Mouse (Mus musculus) stomach, embryonic 15.5 days (tissue): Measurements from ENCODE around the gene Bcorl1. TPM values are rescaled to one million over a fixed set of nuclear protein-coding genes. Genes with fewer than 3 reads are reported as not detected.
A peak's percentile ranks its signal among the peaks of the same experiment; 100 is the strongest.

Experiments used
- ATAC-seq: fragments of 200-750 bp; cut with Nextera tagmentation; 2 replicates; pipeline ENCODE4 v1.8.0; 2017; ENCODE audit warnings: low read depth, moderate number of reproducible peaks, moderate TSS enrichment; ENCODE audit not compliant: insufficient read depth, low FRiP score
- H3K27ac ChIP-seq: fragments of 300-500 bp; sonication (generic); 2 replicates; pipeline ENCODE4 v1.5.1; 2015; ENCODE audit warnings: mild to moderate bottlenecking, inconsistent platforms
- H3K27me3 ChIP-seq: fragments of 300-500 bp; sonication (generic); replicated peaks from 2 replicates; pipeline ENCODE4 v1.6.1; 2015; ENCODE audit warnings: inconsistent platforms
- H3K36me3 ChIP-seq: fragments of 300-500 bp; sonication (generic); 2 replicates; pipeline ENCODE4 v1.6.1; 2015; ENCODE audit warnings: inconsistent platforms
- H3K4me1 ChIP-seq: fragments of 300-500 bp; sonication (generic); 2 replicates; pipeline ENCODE4 v1.6.1; 2015; ENCODE audit warnings: inconsistent platforms
- H3K4me2 ChIP-seq: fragments of 300-500 bp; sonication (generic); 2 replicates; pipeline ENCODE4 v1.6.1; 2015; ENCODE audit warnings: mild to moderate bottlenecking, inconsistent platforms
- H3K4me3 ChIP-seq: fragments of 300-500 bp; sonication (generic); replicated peaks from 2 replicates; pipeline ENCODE4 v1.5.1; 2015; ENCODE audit warnings: inconsistent platforms
- H3K9ac ChIP-seq: fragments of 300-500 bp; sonication (generic); 2 replicates; pipeline ENCODE4 v1.6.1; 2015; ENCODE audit warnings: inconsistent platforms
- H3K9me3 ChIP-seq: fragments of 300-500 bp; sonication (generic); 2 replicates; pipeline ENCODE4 v1.6.1; 2016; ENCODE audit warnings: inconsistent platforms
- WGBS: fragments of 180-500 bp; shearing (Covaris S2); methylation state at CpG from one replicate; pipeline ENCODE4 v1.1.7; 2015; 5-methylcytosine and 5-hydroxymethylcytosine counted together
- polyA plus RNA-seq: library from polyadenylated mRNA; unstranded; fragments of >200 nt; fragmentation: Nextera tagmentation; extraction: Ambion mirVana; gene quantifications from 2 replicates; pipeline ENCODE4 v1.2.1, GENCODE M21; 2015

Bcorl1 gene
- polyA plus RNA-seq, 1 experiment from 2014 or later = 5.4 TPM

DNA sequence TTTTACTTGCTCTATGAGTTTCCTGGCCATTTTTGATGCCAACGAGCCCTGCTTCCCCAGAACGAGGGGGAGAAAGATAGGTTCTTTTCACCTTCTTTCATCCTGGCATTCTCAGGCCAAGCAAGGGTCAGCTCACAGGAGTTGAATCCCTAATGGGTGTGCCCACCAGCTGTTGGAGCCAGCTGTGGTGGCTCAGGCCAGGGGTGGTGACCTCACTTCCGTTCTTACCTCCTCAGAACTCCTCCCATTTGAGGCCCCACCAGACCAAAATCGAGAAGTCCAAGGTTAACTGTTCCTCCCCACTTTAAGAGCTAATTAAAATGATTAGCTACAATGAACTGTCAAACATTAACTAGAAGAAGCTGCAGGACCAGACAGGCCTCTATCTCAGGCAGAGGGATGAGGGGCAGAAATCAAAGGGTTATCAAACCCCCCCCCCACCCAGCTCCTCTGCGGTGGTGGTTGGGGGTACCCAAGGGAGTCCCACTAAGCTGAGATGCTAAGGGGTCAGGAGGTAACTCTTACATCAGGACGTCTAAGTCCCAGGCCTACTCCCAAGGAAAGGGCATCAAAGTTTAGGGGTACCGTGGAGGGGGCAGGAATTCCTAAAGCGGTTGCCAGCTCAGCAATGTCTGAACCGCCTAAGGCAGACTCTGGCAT lies 111.2 kb downstream of the Bcorl1 start:
- Histone ChIP-seq H3K27ac (peak overlapping the region; percentile 84; the same call in 1 of the 2 replicates), H3K4me3 (peak overlapping the region; percentile 59), H3K36me3 (no peaks in the 10 kb centered on the region), H3K4me2 (peak overlapping the region; percentile 62), H3K9ac (no peak overlapping the region), H3K27me3 (no peaks in the 10 kb centered on the region), H3K9me3 (no peaks in the 10 kb centered on the region), H3K4me1 (no peaks in the 10 kb centered on the region)
- WGBS = 30% methylated on average over 9 of the region's 9 CpGs
- ATAC-seq = no peak

DNA sequence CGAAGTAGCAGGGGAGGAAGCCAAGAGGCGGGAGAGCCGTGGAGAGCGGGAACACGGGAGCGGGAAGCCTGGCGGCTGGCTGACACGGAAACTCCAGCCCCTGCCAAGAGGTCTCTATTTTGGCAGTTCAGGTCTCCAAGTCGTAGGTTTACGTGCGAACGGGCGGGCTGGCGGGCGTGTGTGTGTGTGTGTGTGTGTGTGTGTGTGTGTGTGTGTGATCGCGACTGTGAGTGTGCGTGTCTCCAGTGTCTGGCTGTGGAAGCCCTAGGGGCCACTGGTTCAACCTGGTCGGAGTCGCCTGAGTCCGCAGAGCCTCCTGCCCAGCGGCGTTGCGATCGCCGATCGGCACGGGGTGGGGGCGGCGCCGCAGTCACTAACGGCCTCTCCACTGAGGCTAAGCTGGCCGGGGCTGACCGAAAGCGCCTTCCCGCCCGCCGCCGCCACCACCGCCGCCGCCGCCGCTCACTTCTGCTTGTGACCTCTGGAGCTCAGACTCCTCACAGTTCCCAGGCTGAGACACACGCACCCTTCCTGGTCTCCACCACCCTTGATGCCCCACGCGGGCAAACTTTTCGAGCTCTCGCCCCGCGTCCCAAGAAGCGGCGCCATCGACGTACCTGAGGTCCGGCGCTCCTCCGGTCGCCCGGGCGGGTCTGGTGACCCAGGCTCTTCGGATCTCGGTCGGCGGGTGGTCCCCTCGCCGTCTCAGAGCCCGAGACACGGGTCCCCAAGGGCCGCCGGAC lies 111.9 kb downstream of the Bcorl1 start:
- H3K9ac ChIP-seq = peak overlapping the region; percentile 50

DNA sequence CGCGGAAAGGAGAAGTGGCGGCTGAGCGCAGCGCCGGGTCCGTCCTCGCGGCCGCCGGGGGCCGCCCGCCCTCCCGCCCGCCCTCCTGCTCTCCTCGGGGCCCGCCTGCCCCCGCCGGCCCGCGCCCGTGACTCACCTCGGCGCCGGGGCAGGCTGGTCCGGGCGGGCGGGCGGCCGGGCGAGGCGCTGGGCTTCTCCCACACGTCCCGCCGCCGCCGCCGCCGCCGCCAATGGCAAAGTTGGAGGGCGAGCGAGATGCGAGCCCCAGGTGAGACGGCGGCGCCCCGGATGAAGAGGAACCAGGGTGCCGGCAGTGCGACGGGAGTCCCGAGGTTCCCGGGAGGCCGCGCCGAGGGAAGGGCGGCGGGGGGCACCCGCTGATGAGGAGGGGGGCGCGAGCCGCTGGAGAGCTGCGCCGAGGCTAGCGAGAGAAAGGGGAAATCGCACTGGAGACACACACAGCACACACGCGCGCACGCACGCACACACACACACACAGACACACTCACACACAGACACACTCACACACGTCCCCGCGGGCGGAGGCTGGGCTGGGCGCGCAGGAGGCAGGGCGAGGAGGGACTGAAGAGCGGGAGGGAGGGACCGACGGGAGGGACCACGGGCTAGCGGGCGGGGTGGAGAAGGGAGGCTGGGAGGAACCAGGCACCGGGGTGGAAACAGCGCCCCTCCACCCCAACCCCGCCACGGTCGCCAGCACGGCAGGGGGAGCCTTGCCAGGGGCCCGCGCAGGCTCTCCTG lies 112.8 kb downstream of the Bcorl1 start:
- Histone ChIP-seq H3K9me3 (no peaks in the 10 kb centered on the region), H3K27me3 (no peaks in the 10 kb centered on the region), H3K4me1 (no peaks in the 10 kb centered on the region), H3K36me3 (no peaks in the 10 kb centered on the region), H3K9ac (peak overlapping the region; percentile 50), H3K4me3 (peak overlapping the region; percentile 59), H3K4me2 (peak overlapping the region; percentile 62), H3K27ac (peak overlapping the region; percentile 84)
- peak; percentile 86 for ATAC-seq
- WGBS = 23% methylated on average over 44 of the region's 91 CpGs

More for the DNA sequence above, 111.9 kb downstream of the Bcorl1 start:
- Histone ChIP-seq H3K4me1 (no peaks in the 10 kb centered on the region), H3K36me3 (no peaks in the 10 kb centered on the region), H3K27ac (peak overlapping the region; percentile 84), H3K27me3 (no peaks in the 10 kb centered on the region), H3K9me3 (no peaks in the 10 kb centered on the region), H3K4me3 (peak overlapping the region; percentile 59), H3K4me2 (peak overlapping the region; percentile 62)
- peak; percentile 17; the same call in 1 of the 2 replicates for ATAC-seq
- WGBS = 19% methylated on average over 69 of the region's 71 CpGs

GRCm38 (mm10) chrX:48454495-48454878 lies 113.3 kb downstream of the Bcorl1 start:
- Histone ChIP-seq H3K4me2 (peak overlapping the region; percentile 62), H3K9me3 (no peaks in the 10 kb centered on the region), H3K9ac (peak overlapping the region; percentile 9; the same call in 1 of the 2 replicates), H3K27ac (peak overlapping the region; percentile 68), H3K36me3 (no peaks in the 10 kb centered on the region), H3K4me1 (no peaks in the 10 kb centered on the region), H3K27me3 (no peaks in the 10 kb centered on the region), H3K4me3 (peak overlapping the region; percentile 59)
- ATAC-seq = peak; percentile 56
- WGBS = 16% methylated on average over 20 of the region's 21 CpGs

- H3K36me3 ChIP-seq = no peaks in the 10 kb centered on the region
- H3K4me3 ChIP-seq = peak overlapping the region; percentile 59
- H3K9ac ChIP-seq = no peak overlapping the region
- 0 out of 2 replicates have a peak overlapping the region, but pooled peaks have one; percentile 68 for H3K27ac ChIP-seq
- no peaks in the 10 kb centered on the region for H3K9me3 ChIP-seq
- no peaks in the 10 kb centered on the region for H3K27me3 ChIP-seq
- peak overlapping the region; percentile 62 for H3K4me2 ChIP-seq
- ATAC-seq = no peak
- 31% methylated on average over 9 of the region's 9 CpGs for WGBS
- no peaks in the 10 kb centered on the region for H3K4me1 ChIP-seq
Measured at GRCm38 (mm10) chrX:48455018-48455417, 113.9 kb downstream of the Bcorl1 start.

GRCm38 (mm10) chrX:48456956-48457355 lies 115.8 kb downstream of the Bcorl1 start:
- Histone ChIP-seq H3K36me3 (no peaks in the 10 kb centered on the region), H3K27me3 (no peaks in the 10 kb centered on the region), H3K9me3 (no peaks in the 10 kb centered on the region), H3K4me2 (no peak overlapping the region), H3K9ac (no peak overlapping the region), H3K4me3 (no peak overlapping the region), H3K4me1 (no peaks in the 10 kb centered on the region), H3K27ac (no peak overlapping the region)
- 73% methylated on average over 6 of the region's 6 CpGs for WGBS
- no peak for ATAC-seq

Other genes with a start within 250 kb of the Bcorl1 start
- gene Xpnpep2, start 232.6 kb upstream of the Bcorl1 start, polyA plus RNA-seq = 1.4 and 1.5 TPM in 2 replicates
- gene Sash3, start 194.9 kb upstream of the Bcorl1 start, polyA plus RNA-seq = 3.7 and 3.8 TPM in 2 replicates
- 6.2 and 7.6 TPM in 2 replicates for gene Zdhhc9, start 132.5 kb upstream of the Bcorl1 start, polyA plus RNA-seq
- gene Utp14a, start 84.5 kb upstream of the Bcorl1 start, polyA plus RNA-seq = 15.6 and 18.0 TPM in 2 replicates
- gene Elf4, start 121.8 kb downstream of the Bcorl1 start, polyA plus RNA-seq = 9.2 and 10.6 TPM in 2 replicates
- gene Aifm1, start 172.2 kb downstream of the Bcorl1 start, polyA plus RNA-seq = 73.3 and 89.2 TPM in 2 replicates
- gene Rab33a, start 177.9 kb downstream of the Bcorl1 start, polyA plus RNA-seq = 6.3 and 7.3 TPM in 2 replicates